Mouse (Mus musculus): Measurements from ENCODE around the gene Clcnkb. TPM values are rescaled to one million over a fixed set of nuclear protein-coding genes. Genes with fewer than 3 reads are reported as not detected.

The Clcnkb gene
- polyA plus RNA-seq, 1 experiment from 2014 or later = not detected

DNA sequence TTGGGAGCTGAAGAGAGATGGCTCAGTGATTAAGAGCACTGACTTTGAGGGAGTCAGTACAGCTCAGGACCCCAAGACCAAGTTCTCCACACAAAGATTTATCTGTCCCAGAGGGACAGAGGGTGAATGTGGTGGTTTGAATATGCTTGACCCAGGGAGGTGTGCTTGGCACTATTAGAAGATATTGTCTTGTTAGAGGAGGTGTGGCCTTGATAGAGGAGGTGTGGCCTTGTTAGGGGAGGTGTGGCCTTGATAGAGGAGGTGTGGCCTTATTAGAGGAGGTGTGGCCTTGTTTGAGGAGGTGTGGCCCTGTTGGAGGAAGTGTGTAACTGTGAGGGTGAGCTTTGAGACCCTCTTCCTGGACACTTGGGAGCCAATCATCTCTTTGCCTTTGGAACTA, 58.0 kb downstream of the Clcnkb start:
- H3K9ac ChIP-seq (replicated peaks; ENCODE audit: low read depth) = no peak overlapping the region
- H3K4me3 ChIP-seq (ENCODE audit: low read depth, low read length) = no peak overlapping the region
- no peaks in the 10 kb centered on the region for H3K27me3 ChIP-seq (replicated peaks; ENCODE audit: insufficient read depth, low read length)
- no peak overlapping the region for H3K4me2 ChIP-seq (replicated peaks; ENCODE audit: low read depth, low read length)
- H3K27ac ChIP-seq (ENCODE audit: low read length) = no peak overlapping the region
- peaks cover 3% of the 10 kb centered on the region; the same call in 1 of the 2 replicates for H3K9me3 ChIP-seq (ENCODE audit: low read length)
- ATAC-seq (no peak), DNase-seq (ENCODE audit: low spot score) (no peak)
- H3K4me1 ChIP-seq (ENCODE audit: insufficient read depth, low read depth, low read length) = no peaks in the 10 kb centered on the region
- H3K36me3 ChIP-seq (ENCODE audit: insufficient read depth, low read length) = no peaks in the 10 kb centered on the region
- TF ChIP-seq EP300 (IDR thresholded peaks at IDR 0.05) (no peak), CTCF (IDR thresholded peaks at IDR 0.05) (no peak)

Other genes starting within 250 kb of the Clcnkb start
- 2.0 and 2.4 TPM in 2 replicates for gene Rsg1, start 202.1 kb downstream of the Clcnkb start, polyA plus RNA-seq (2015; fragmentation: Nextera tagmentation; extraction: Ambion mirVana)
- gene Arhgef19, start 176.5 kb downstream of the Clcnkb start, polyA plus RNA-seq (2015; fragmentation: Nextera tagmentation; extraction: Ambion mirVana) = 2.9 and 3.8 TPM in 2 replicates
- gene Epha2, start 114.8 kb downstream of the Clcnkb start, polyA plus RNA-seq (2015; fragmentation: Nextera tagmentation; extraction: Ambion mirVana) = 9.7 and 10.3 TPM in 2 replicates
- gene Fam131c, start 47.8 kb downstream of the Clcnkb start, polyA plus RNA-seq (2015; fragmentation: Nextera tagmentation; extraction: Ambion mirVana) = 0.79 and 0.83 TPM in 2 replicates
- gene Clcnka, start 17.3 kb downstream of the Clcnkb start, polyA plus RNA-seq (2015; fragmentation: Nextera tagmentation; extraction: Ambion mirVana) = 0.07 and 0.11 TPM in 2 replicates
- 1.9 and 2.3 TPM in 2 replicates for gene Hspb7, start 4.8 kb upstream of the Clcnkb start, polyA plus RNA-seq (2015; fragmentation: Nextera tagmentation; extraction: Ambion mirVana)
- not detected in 2 replicates for gene Srarp, start 20.1 kb upstream of the Clcnkb start, polyA plus RNA-seq (2015; fragmentation: Nextera tagmentation; extraction: Ambion mirVana)
- 14.1 and 14.3 TPM in 2 replicates for gene Zbtb17, start 28.6 kb upstream of the Clcnkb start, polyA plus RNA-seq (2015; fragmentation: Nextera tagmentation; extraction: Ambion mirVana)
- gene Spen, start 122.6 kb upstream of the Clcnkb start, polyA plus RNA-seq (2015; fragmentation: Nextera tagmentation; extraction: Ambion mirVana) = 5.7 and 8.8 TPM in 2 replicates
- 52.3 and 57.5 TPM in 2 replicates for gene Fblim1, start 190.1 kb upstream of the Clcnkb start, polyA plus RNA-seq (2015; fragmentation: Nextera tagmentation; extraction: Ambion mirVana)
- gene Tmem82, start 202.6 kb upstream of the Clcnkb start, polyA plus RNA-seq (2015; fragmentation: Nextera tagmentation; extraction: Ambion mirVana) = 3.5 and 3.6 TPM in 2 replicates
- 1.1 and 1.2 TPM in 2 replicates for gene Slc25a34, start 207.8 kb upstream of the Clcnkb start, polyA plus RNA-seq (2015; fragmentation: Nextera tagmentation; extraction: Ambion mirVana)
- gene Plekhm2, start 248.9 kb upstream of the Clcnkb start, polyA plus RNA-seq (2015; fragmentation: Nextera tagmentation; extraction: Ambion mirVana) = 5.2 and 5.3 TPM in 2 replicates